Mouse (Mus musculus) bone marrow, adult 2 months (tissue): ENCODE data around the gene Sdhaf2.

Experiments
- CTCF ChIP-seq: fragments of 200-500 bp; IDR thresholded peaks from 2 replicates; pipeline ENCODE4 v1.5.1; 2011; ENCODE audit warnings: low read length, control low read depth; ENCODE audit not compliant: control insufficient read depth, insufficient read depth
- POLR2A ChIP-seq: fragments of 200-500 bp; IDR thresholded peaks from 2 replicates; pipeline ENCODE4 v1.6.1; 2011; ENCODE audit warnings: low read depth, mild to moderate bottlenecking, control low read depth, low read length, borderline replicate concordance; ENCODE audit not compliant: control insufficient read depth

- TF ChIP-seq POLR2A (no peak), CTCF (no peak)
Observed at GRCm38 (mm10) chr19:10459907-10460306, 66.0 kb downstream of the Sdhaf2 start.
